Mouse (Mus musculus) forebrain, embryonic 11.5 days (tissue): Measurements from ENCODE around the gene Nubp1. TPM values are rescaled to one million over a fixed set of nuclear protein-coding genes. Genes with fewer than 3 reads are reported as not detected.

ENCODE experiments used
- ATAC-seq: fragments of 200-750 bp; cut with Nextera tagmentation; replicated peaks from 2 replicates; pipeline ENCODE4 v1.8.0; 2017; ENCODE audit warnings: moderate TSS enrichment; ENCODE audit not compliant: low FRiP score
- DNase-seq: peaks from one replicate; pipeline ENCODE4 v3.0.0-alpha.2; 2017; ENCODE audit warnings: low spot score
- H3K27ac ChIP-seq: fragments of 300-500 bp; sonication (generic); 2 replicates; pipeline ENCODE4 v1.5.1; 2014; ENCODE audit warnings: low read depth, low read length
- H3K27me3 ChIP-seq: fragments of 300-500 bp; sonication (generic); 2 replicates; pipeline ENCODE4 v1.6.1; 2014; ENCODE audit warnings: mild to moderate bottlenecking, low read length, mixed read lengths; ENCODE audit not compliant: control insufficient read depth, insufficient read depth
- H3K36me3 ChIP-seq: fragments of 300-500 bp; sonication (generic); 2 replicates; pipeline ENCODE4 v1.6.1; 2014; ENCODE audit warnings: mild to moderate bottlenecking, low read length, moderate library complexity, mixed read lengths; ENCODE audit not compliant: control insufficient read depth, insufficient read depth
- H3K4me1 ChIP-seq: fragments of 300-500 bp; sonication (generic); replicated peaks from 2 replicates; pipeline ENCODE4 v1.6.1; 2014; ENCODE audit warnings: low read length, mixed read lengths; ENCODE audit not compliant: control insufficient read depth, insufficient read depth
- H3K4me2 ChIP-seq: fragments of 300-500 bp; sonication (generic); 2 replicates; pipeline ENCODE4 v1.6.1; 2014; ENCODE audit warnings: low read depth, mild to moderate bottlenecking, low read length, moderate library complexity, mixed read lengths; ENCODE audit not compliant: severe bottlenecking
- H3K4me3 ChIP-seq: fragments of 300-500 bp; sonication (generic); 2 replicates; pipeline ENCODE4 v1.5.1; 2014; ENCODE audit warnings: low read depth, low read length
- H3K9ac ChIP-seq: fragments of 300-500 bp; sonication (generic); 2 replicates; pipeline ENCODE4 v1.6.1; 2014; ENCODE audit warnings: low read length
- H3K9me3 ChIP-seq: fragments of 300-500 bp; sonication (generic); 2 replicates; pipeline ENCODE4 v1.6.1; 2016; ENCODE audit warnings: low read length, mixed read lengths; ENCODE audit not compliant: control insufficient read depth
- WGBS: fragments of 180-500 bp; shearing (Covaris S2); extraction: QIAGEN DNeasy Blood & Tissue Kit; methylation state at CpG from one replicate; pipeline ENCODE4 v1.1.7; 2014; 5-methylcytosine and 5-hydroxymethylcytosine counted together
- polyA plus RNA-seq: library from polyadenylated mRNA; unstranded; fragments of >200 nt; fragmentation: Nextera tagmentation; extraction: Ambion mirVana; gene quantifications from 2 replicates; pipeline ENCODE4 v1.2.1, GENCODE M21; 2014

Gene Nubp1
- polyA plus RNA-seq, 1 experiment from 2014 or later: 69.1 TPM

DNA sequence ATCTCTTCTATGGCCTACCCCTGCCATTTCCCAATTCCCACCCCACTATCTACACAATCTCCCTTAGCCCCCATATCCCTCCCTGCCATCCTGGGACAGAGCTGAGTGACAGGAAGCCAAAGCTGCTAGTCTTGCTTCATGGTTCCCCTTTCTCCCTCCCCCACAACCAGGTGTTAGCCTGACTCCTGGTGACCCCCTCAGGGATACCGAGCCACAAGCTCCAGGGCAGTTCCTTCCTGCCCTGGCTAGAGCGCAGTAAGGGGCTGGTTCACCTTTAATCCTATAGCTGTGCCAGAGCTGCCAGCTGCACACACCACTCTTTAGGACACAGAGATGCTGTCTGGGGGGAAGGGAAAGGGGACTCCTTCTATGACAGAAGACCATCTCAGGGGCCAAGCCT lies 36.0 kb downstream of the Nubp1 start:
- H3K4me3 ChIP-seq: peak overlapping the region; percentile 45
- H3K27ac ChIP-seq: no peak overlapping the region
- peak overlapping the region; percentile 71 for H3K9ac ChIP-seq
- H3K4me1 ChIP-seq: peaks cover 3% of the 10 kb centered on the region; the same call in 1 of the 2 replicates
- ATAC-seq: peak; percentile 24; the same call in 1 of the 2 replicates
- H3K9me3 ChIP-seq: no peaks in the 10 kb centered on the region
- H3K4me2 ChIP-seq: peak overlapping the region; percentile 76
- WGBS: 50% methylated on average over 2 of the region's 2 CpGs
- no peaks in the 10 kb centered on the region for H3K36me3 ChIP-seq
- peak; percentile 47 for DNase-seq
- no peaks in the 10 kb centered on the region for H3K27me3 ChIP-seq

DNA sequence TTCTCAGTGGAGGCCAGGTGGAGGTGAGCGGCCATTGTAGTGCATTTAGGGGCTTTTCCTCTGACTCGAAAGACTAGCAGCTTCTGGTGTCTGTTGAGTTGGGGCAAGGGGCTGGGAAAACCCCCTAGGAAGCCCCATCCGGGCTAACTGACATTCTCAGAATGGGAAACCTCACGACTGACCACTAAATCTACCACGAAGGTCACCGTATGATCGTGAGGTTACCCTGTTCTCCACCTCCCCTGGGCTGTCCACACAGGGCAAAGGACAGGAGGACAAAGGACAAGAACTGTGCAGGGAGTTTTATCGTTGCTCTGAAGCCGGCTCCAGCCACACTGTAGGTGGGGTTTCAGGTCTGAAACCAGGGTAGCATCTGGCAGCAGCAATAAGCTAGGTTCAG lies 37.2 kb downstream of the Nubp1 start:
- peak; percentile 38 for DNase-seq
- no peak overlapping the region for H3K9ac ChIP-seq
- WGBS: 90% methylated on average over 9 of the region's 9 CpGs
- H3K4me3 ChIP-seq: no peak overlapping the region
- no peaks in the 10 kb centered on the region for H3K36me3 ChIP-seq
- no peak for ATAC-seq
- H3K4me1 ChIP-seq: peaks cover 3% of the 10 kb centered on the region; the same call in 1 of the 2 replicates
- H3K4me2 ChIP-seq: no peak overlapping the region
- H3K9me3 ChIP-seq: no peaks in the 10 kb centered on the region
- no peaks in the 10 kb centered on the region for H3K27me3 ChIP-seq
- H3K27ac ChIP-seq: no peak overlapping the region

DNA sequence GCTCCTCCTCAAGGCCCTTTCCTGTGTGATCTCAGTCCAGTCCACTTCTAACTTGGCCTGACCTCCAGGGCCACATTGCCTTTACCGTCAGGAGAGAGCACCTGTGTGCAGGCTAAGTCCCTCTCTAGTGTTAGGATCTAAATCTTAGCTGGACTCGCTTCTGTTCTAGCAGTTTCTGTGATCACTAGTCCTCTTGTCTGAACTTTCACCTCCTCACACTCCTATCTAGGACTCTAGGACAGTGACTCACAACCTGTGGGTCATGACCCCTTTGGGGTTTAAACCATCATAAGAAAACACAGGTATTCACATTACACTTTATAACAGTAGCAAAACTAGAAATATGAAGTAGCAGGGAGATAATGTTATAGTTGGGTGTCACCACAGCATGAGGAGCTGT lies 40.2 kb downstream of the Nubp1 start:
- no peak for ATAC-seq
- 92% methylated on average over 2 of the region's 2 CpGs for WGBS

DNA sequence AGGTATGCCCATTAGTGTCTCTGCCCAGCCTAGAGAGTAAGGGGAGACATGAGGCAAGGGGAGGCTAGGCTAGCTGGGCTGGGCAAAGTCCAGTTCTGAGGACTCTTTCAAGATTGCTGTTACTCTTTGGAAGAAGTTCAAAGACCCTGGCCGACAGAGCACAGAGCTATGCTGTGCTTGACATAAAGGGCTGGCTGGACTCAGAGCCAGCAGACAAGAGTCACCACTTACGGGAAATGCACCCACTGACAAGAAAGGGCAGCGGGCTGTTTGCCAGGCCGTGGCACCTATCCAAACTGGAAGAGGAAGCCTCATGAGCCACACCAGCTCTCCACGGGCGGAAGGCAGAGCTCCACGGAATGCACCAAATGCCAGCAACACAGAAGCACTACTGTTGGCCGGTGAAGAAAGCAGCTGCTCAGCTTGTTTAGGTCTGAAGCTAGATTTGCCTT lies 40.7 kb downstream of the Nubp1 start:
- H3K9ac ChIP-seq: no peak overlapping the region
- H3K9me3 ChIP-seq: no peaks in the 10 kb centered on the region
- no peak overlapping the region for H3K4me3 ChIP-seq
- WGBS: 92% methylated on average over 8 of the region's 8 CpGs
- DNase-seq: peak; percentile 13
- H3K4me1 ChIP-seq: peaks cover 3% of the 10 kb centered on the region; the same call in 1 of the 2 replicates
- no peak overlapping the region for H3K27ac ChIP-seq
- H3K4me2 ChIP-seq: no peak overlapping the region
- ATAC-seq: no peak
- no peaks in the 10 kb centered on the region for H3K27me3 ChIP-seq
- H3K36me3 ChIP-seq: no peaks in the 10 kb centered on the region

More for the DNA sequence above, 40.2 kb downstream of the Nubp1 start:
- Histone ChIP-seq H3K4me2 (no peak overlapping the region), H3K27ac (no peak overlapping the region), H3K4me3 (no peak overlapping the region), H3K9me3 (no peaks in the 10 kb centered on the region), H3K4me1 (peaks cover 3% of the 10 kb centered on the region; the same call in 1 of the 2 replicates), H3K27me3 (no peaks in the 10 kb centered on the region), H3K36me3 (no peaks in the 10 kb centered on the region), H3K9ac (no peak overlapping the region)
- DNase-seq: no peak

DNA sequence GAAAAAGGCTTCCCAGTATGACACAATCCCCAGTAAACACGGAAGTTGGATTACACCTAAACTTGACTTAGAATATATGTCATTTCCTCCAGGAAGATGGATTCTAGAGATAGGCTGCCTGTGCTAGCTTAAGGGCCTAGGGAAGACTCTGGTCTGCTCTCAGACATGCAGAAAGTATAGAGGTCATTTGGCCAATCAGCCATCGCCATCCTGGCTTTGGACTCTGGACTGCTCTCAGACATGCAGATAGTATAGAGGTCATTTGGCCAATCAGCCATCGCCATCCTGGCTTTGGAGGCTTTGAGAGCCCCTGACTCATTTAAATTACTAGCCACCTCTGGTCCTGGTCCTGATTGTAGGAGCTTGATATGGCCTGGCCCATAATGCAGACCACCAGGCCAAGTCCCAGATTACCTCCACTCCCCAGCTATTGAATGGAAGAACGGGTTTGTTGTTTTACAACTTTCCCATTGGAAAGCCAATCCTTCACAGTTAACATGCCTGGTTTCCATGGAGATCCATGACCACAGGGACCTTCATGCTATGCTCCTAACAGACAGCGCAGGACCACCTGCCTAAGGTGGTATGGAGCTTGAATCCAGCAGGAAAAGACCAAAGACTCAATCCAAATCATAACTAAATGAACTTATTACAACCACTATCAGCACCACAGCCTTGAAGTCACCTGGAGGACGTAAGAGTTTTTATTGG lies 42.3 kb downstream of the Nubp1 start:
- Histone ChIP-seq H3K27me3 (no peaks in the 10 kb centered on the region), H3K9me3 (no peaks in the 10 kb centered on the region), H3K4me2 (no peak overlapping the region), H3K4me1 (no peaks in the 10 kb centered on the region), H3K27ac (no peak overlapping the region), H3K36me3 (no peaks in the 10 kb centered on the region), H3K9ac (no peak overlapping the region), H3K4me3 (no peak overlapping the region)
- DNase-seq (peak; percentile 35), ATAC-seq (no peak)
- 82% methylated on average over 6 of the region's 6 CpGs for WGBS

DNA sequence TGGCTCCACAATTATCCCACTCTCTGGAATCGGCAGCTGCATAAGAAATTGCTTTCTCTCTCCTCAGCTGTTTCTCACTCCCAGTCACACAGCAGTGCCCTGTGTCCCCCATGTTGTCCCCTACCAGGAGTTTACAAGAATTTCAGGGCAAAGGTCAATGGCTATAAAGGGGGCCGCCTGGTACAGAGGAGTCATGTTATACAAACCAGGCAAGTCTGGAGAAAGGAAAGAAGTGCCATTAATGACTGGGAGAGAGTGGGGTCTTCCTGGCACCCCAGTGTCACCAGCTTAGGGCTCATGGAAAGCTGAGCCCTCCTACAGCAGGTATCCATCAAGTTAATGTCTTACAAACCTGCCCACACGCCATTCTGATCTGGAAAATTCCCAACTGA lies 42.8 kb downstream of the Nubp1 start:
- DNase-seq (no peak), ATAC-seq (no peak)
- Histone ChIP-seq H3K36me3 (no peaks in the 10 kb centered on the region), H3K4me3 (no peak overlapping the region), H3K9ac (no peak overlapping the region), H3K4me2 (no peak overlapping the region), H3K27ac (no peak overlapping the region), H3K9me3 (no peaks in the 10 kb centered on the region), H3K27me3 (no peaks in the 10 kb centered on the region), H3K4me1 (no peaks in the 10 kb centered on the region)
- WGBS: 71% methylated on average over 3 of the region's 3 CpGs

DNA sequence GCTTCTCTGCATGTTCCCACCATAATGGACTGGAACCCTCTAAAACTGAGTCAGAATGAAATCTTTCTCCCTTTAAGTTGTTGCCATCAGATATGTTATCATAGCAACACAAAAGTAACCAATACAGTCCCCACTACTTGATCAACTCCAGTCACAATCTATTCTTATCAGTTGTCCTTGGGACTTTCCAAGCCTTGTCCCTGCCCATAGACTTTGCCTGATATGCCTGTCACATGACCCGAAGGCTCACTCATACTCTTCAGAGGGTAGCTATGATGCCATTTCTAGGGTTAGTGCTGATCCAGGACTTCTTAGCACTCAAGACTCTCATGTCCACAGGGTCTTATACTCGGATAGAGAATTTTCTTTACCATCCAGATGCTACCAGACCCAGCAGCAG lies 48.4 kb downstream of the Nubp1 start:
- no peaks in the 10 kb centered on the region for H3K27me3 ChIP-seq
- no peak for DNase-seq
- H3K9ac ChIP-seq: no peak overlapping the region
- WGBS: 81% methylated on average over 2 of the region's 2 CpGs
- no peaks in the 10 kb centered on the region for H3K36me3 ChIP-seq
- ATAC-seq: no peak
- H3K4me2 ChIP-seq: no peak overlapping the region
- no peaks in the 10 kb centered on the region for H3K4me1 ChIP-seq
- no peaks in the 10 kb centered on the region for H3K9me3 ChIP-seq
- no peak overlapping the region for H3K27ac ChIP-seq
- H3K4me3 ChIP-seq: no peak overlapping the region

DNA sequence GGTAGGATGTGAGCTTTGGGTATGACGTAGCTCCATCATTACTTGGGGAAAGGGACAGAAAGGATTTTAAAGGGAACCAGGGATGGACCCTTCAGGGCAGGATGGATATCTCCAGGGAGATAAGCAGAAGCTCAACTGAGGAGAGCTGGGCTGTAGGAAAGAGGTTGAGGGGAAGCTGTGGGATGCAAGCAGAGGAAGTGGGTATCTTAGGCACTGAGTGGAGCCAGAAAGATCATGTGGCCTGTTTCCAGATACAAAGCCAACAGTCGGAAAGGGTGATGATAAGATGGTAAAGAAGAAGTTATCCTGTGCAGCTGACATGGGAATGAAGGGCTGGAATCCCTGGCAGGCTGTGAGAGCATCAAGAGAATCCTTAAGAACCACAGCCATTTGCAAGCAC lies 49.4 kb downstream of the Nubp1 start:
- ATAC-seq (no peak), DNase-seq (no peak)
- H3K27me3 ChIP-seq: no peaks in the 10 kb centered on the region
- H3K4me2 ChIP-seq: no peak overlapping the region
- H3K4me1 ChIP-seq: no peaks in the 10 kb centered on the region
- 86% methylated on average over 2 of the region's 2 CpGs for WGBS
- no peak overlapping the region for H3K9ac ChIP-seq
- no peaks in the 10 kb centered on the region for H3K9me3 ChIP-seq
- H3K36me3 ChIP-seq: no peaks in the 10 kb centered on the region
- no peak overlapping the region for H3K27ac ChIP-seq
- H3K4me3 ChIP-seq: no peak overlapping the region
